Mouse (Mus musculus) stomach, postnatal 0 days (tissue): ENCODE measurements around the gene Ston2.

Source experiments
- CTCF ChIP-seq: IDR thresholded peaks from 2 replicates; pipeline ENCODE4 v1.5.1; 2016; ENCODE audit warnings: antibody characterized with exemption, low read depth, mild to moderate bottlenecking, moderate library complexity
- EP300 ChIP-seq: optimal IDR thresholded peaks from 2 replicates; pipeline ENCODE3; 2016; ENCODE audit warnings: antibody characterized with exemption

DNA sequence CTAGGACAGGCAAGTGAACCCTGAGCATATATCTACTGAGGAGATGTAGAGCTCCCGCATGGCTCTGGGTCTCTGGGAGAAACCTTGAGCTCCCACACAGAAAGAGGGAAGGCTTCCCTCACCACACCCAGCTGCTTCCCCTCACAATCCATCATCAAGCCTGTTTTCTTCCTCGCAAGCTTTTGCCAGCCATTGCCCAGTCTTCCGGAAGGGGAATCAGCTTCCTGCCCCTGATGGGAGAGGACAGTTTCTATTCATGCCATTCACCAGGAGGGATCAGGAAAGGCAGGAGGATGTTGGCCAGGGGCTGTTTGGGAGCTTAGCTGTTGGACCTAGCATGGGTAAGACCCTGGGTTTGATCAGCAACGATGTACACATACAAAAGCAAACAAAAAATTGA is 8.6 kb upstream of the Ston2 start:
- no peak for TF ChIP-seq CTCF
- no peak for TF ChIP-seq EP300
